Mouse (Mus musculus) spleen, adult 2 months (tissue): ENCODE measurements at regions not wholly inside any gene's neighbourhood (a gene's known extent, or its start where the extent isn't known, plus 50 kb on each side); places are given as distances from the start of the nearest gene placed in this dataset.

Experiments
- CTCF ChIP-seq: fragments of 200-500 bp; IDR thresholded peaks from 2 replicates; pipeline ENCODE4 v1.5.1; 2011; ENCODE audit warnings: mild to moderate bottlenecking, inconsistent platforms; ENCODE audit not compliant: insufficient read depth, insufficient read length, insufficient replicate concordance; ENCODE audit errors: extremely low read depth
- POLR2A ChIP-seq: fragments of 200-500 bp; IDR thresholded peaks from 2 replicates; pipeline ENCODE4 v1.6.1; 2011; ENCODE audit warnings: low read depth, low read length, inconsistent platforms

- no peak for TF ChIP-seq POLR2A
- TF ChIP-seq CTCF, result peak; percentile 59; the same call in 1 of the 2 replicates
Measured at GRCm38 (mm10) chr2:147256696-147257095, 62.7 kb upstream of the Nkx2-2 start.
